8 mouse cellular contexts compared by ENCODE assay signal in genomic region chr11:49711981-49712554, GRCm38 (mm10). TPM values are rescaled to one million over a fixed set of nuclear protein-coding genes. Genes with fewer than 3 reads are reported as not detected.
A peak's percentile ranks its signal among the peaks of the same experiment; 100 is the strongest.
DNase-seq lines count a peak whose midpoint lies in the region; ATAC-seq and TF ChIP-seq lines count a peak whose summit lies in the region.

No protein-coding gene starts in this region.

- CTCF ChIA-PET in Patski (lab: Charles Lee): no interaction called here

- intact Hi-C loops in gastrocnemius, adult 2 months (cut with DNase I): loop anchor here (5.0 kb wide), 2 partner anchors 60 to 135 kb away; partner anchors contain the start of gene Mapk9

- peak overlapping the region; percentile 97 for H3K4me3 ChIP-seq in gastrocnemius, adult 2 months
- peak overlapping the region; percentile 95 for H3K4me3 ChIP-seq in embryonic facial prominence, embryonic 13.5 days
- H3K4me3 ChIP-seq in hindbrain, embryonic 11.5 days (ENCODE audit: low read depth, low read length): peak overlapping the region; percentile 98
- peak overlapping the region; percentile 100 for H3K4me3 ChIP-seq in liver, embryonic 12.5 days
- peak overlapping the region; percentile 97 for H3K4me3 ChIP-seq in midbrain, postnatal 0 days (ENCODE audit: low read depth, low read length)

- peak; percentile 53 for DNase-seq in gastrocnemius, adult 2 months
- no peak for DNase-seq in gastrocnemius, adult 18-20 months (ENCODE audit: low spot score)
- no peak for DNase-seq in Patski (ENCODE audit: low read depth, low spot score)
- peak; percentile 73 for DNase-seq in hindbrain, embryonic 11.5 days (ENCODE audit: low spot score)
- DNase-seq in midbrain, postnatal 0 days (ENCODE audit: low spot score): peak; percentile 25
- peak; percentile 84 for DNase-seq in thymus, postnatal 14 days

- WGBS in embryonic facial prominence, embryonic 13.5 days: under 1% methylated on average over 54 of the region's 70 CpGs
- WGBS in hindbrain, embryonic 11.5 days: under 1% methylated on average over 25 of the region's 70 CpGs
- WGBS in liver, embryonic 12.5 days (ENCODE audit: insufficient replicate concordance): under 1% methylated on average over 60 of the region's 70 CpGs
- 0% methylated on average over 25 of the region's 70 CpGs for WGBS in midbrain, postnatal 0 days

- no peaks in the 10 kb centered on the region for H3K9me3 ChIP-seq in embryonic facial prominence, embryonic 13.5 days
- no peaks in the 10 kb centered on the region for H3K9me3 ChIP-seq in hindbrain, embryonic 11.5 days (ENCODE audit: control insufficient read depth, low read length)
- no peaks in the 10 kb centered on the region for H3K9me3 ChIP-seq in liver, embryonic 12.5 days (replicated peaks)
- H3K9me3 ChIP-seq in midbrain, postnatal 0 days (ENCODE audit: low read length): no peaks in the 10 kb centered on the region

- peak overlapping the region; percentile 65 for H3K4me2 ChIP-seq in embryonic facial prominence, embryonic 13.5 days
- H3K4me2 ChIP-seq in hindbrain, embryonic 11.5 days (replicated peaks; ENCODE audit: low read depth, low read length): peak overlapping the region; percentile 65
- H3K4me2 ChIP-seq in liver, embryonic 12.5 days: peak overlapping the region; percentile 85
- peak overlapping the region; percentile 71 for H3K4me2 ChIP-seq in midbrain, postnatal 0 days (ENCODE audit: low read depth, low read length, poor library complexity, severe bottlenecking)

- POLR2A ChIA-PET in Patski (lab: Charles Lee): interaction anchor here (0.7 to 1.0 kb wide), 2 partner anchors 20 to 25 kb away, joined by 3 to 4 read pairs; no protein-coding TSS in a partner anchor

- peak overlapping the region; percentile 99 for H3K9ac ChIP-seq in embryonic facial prominence, embryonic 13.5 days
- H3K9ac ChIP-seq in hindbrain, embryonic 11.5 days (ENCODE audit: low read depth, low read length): peak overlapping the region; percentile 98
- H3K9ac ChIP-seq in liver, embryonic 12.5 days: peak overlapping the region; percentile 99
- H3K9ac ChIP-seq in midbrain, postnatal 0 days (replicated peaks; ENCODE audit: low read length, poor library complexity, severe bottlenecking): peak overlapping the region; percentile 90

- H3K36me3 ChIP-seq in embryonic facial prominence, embryonic 13.5 days: peaks cover 12% of the 10 kb centered on the region; the same call in 1 of the 2 replicates
- H3K36me3 ChIP-seq in hindbrain, embryonic 11.5 days (ENCODE audit: control insufficient read depth, insufficient read depth, low read length): no peaks in the 10 kb centered on the region
- H3K36me3 ChIP-seq in liver, embryonic 12.5 days: peaks cover 28% of the 10 kb centered on the region
- no peaks in the 10 kb centered on the region for H3K36me3 ChIP-seq in midbrain, postnatal 0 days (ENCODE audit: insufficient read depth, low read length)

- in situ Hi-C loops in Patski (cut with MboI; ENCODE audit: low pct_unique_long_range_greater_than_20kb): no loop called here

- H3K27me3 ChIP-seq in Patski: no peaks in the 10 kb centered on the region
- H3K27me3 ChIP-seq in embryonic facial prominence, embryonic 13.5 days: no peaks in the 10 kb centered on the region
- no peaks in the 10 kb centered on the region for H3K27me3 ChIP-seq in hindbrain, embryonic 11.5 days (ENCODE audit: control insufficient read depth, insufficient read depth, low read length)
- H3K27me3 ChIP-seq in liver, embryonic 12.5 days (replicated peaks): no peaks in the 10 kb centered on the region
- no peaks in the 10 kb centered on the region for H3K27me3 ChIP-seq in midbrain, postnatal 0 days (ENCODE audit: insufficient read depth, low read length)

- peaks cover 30% of the 10 kb centered on the region for H3K4me1 ChIP-seq in embryonic facial prominence, embryonic 13.5 days
- H3K4me1 ChIP-seq in hindbrain, embryonic 11.5 days (replicated peaks; ENCODE audit: control insufficient read depth, insufficient read depth, low read length): no peaks in the 10 kb centered on the region; the same call in 1 of the 2 replicates
- peaks cover 58% of the 10 kb centered on the region for H3K4me1 ChIP-seq in liver, embryonic 12.5 days
- 0 out of 2 replicates have a peak, but pooled peaks cover 9% of the 10 kb centered on the region for H3K4me1 ChIP-seq in midbrain, postnatal 0 days (ENCODE audit: insufficient read depth, low read length)

- ATAC-seq in Patski: peak; percentile 24
- ATAC-seq in embryonic facial prominence, embryonic 13.5 days (ENCODE audit: insufficient number of reproducible peaks, insufficient read depth, low FRiP score, low TSS enrichment, low read depth): peak; percentile 50
- ATAC-seq in hindbrain, embryonic 11.5 days (ENCODE audit: low FRiP score): peak; percentile 73
- ATAC-seq in liver, embryonic 12.5 days: peak; percentile 47
- ATAC-seq in midbrain, postnatal 0 days (ENCODE audit: low FRiP score): peak; percentile 61

- peak overlapping the region; percentile 88 for H3K27ac ChIP-seq in gastrocnemius, adult 2 months
- H3K27ac ChIP-seq in embryonic facial prominence, embryonic 13.5 days: peak overlapping the region; percentile 95
- peak overlapping the region; percentile 93 for H3K27ac ChIP-seq in hindbrain, embryonic 11.5 days (ENCODE audit: low read depth, low read length)
- peak overlapping the region; percentile 96 for H3K27ac ChIP-seq in liver, embryonic 12.5 days
- H3K27ac ChIP-seq in midbrain, postnatal 0 days (ENCODE audit: low read depth, low read length): peak overlapping the region; percentile 83

- no peak for TF ChIP-seq CTCF in gastrocnemius, adult 2 months (IDR thresholded peaks at IDR 0.05)
- no peak for TF ChIP-seq CTCF in Patski (IDR thresholded peaks at IDR 0.05)
- TF ChIP-seq CTCF in midbrain, postnatal 0 days (IDR thresholded peaks at IDR 0.05): no peak

RNA-seq across cellular contexts. Expression of gene Cnot6, which starts 0.5 kb away (rescaled TPM):
- total RNA-seq in gastrocnemius, adult 2 months (2021): 10 to 100 TPM in 1 of 2 experiments, 1 to 10 TPM in 1; 8.1 to 14.5 TPM
- 10 to 100 TPM; 10.4 to 10.7 TPM for total RNA-seq in gastrocnemius, adult 18-20 months (2021)
- 84.4 TPM for polyA plus RNA-seq in Patski (2021)
- polyA plus RNA-seq in embryonic facial prominence, embryonic 13.5 days (2015; fragmentation: Nextera tagmentation; extraction: Ambion mirVana): 69.2 and 70.0 TPM in 2 replicates
- 60.5 and 65.3 TPM in 2 replicates for polyA plus RNA-seq in hindbrain, embryonic 11.5 days (2014; fragmentation: Nextera tagmentation; extraction: Ambion mirVana)
- 40.2 and 44.7 TPM in 2 replicates for polyA plus RNA-seq in liver, embryonic 12.5 days (2016; fragmentation: Nextera tagmentation; extraction: Ambion mirVana)
- 28.9 and 53.1 TPM in 2 replicates for total RNA-seq in midbrain, postnatal 0 days (2014; rRNA removed)
- polyA plus RNA-seq in midbrain, postnatal 0 days (2015; fragmentation: Nextera tagmentation; extraction: Ambion mirVana): 21.7 and 26.9 TPM in 2 replicates

RNA-seq across cellular contexts. Expression of gene Scgb3a1, which starts 48.7 kb away (rescaled TPM):
- not detected for total RNA-seq in gastrocnemius, adult 2 months (2021)
- total RNA-seq in gastrocnemius, adult 18-20 months (2021): not detected
- not detected for polyA plus RNA-seq in Patski (2021)
- polyA plus RNA-seq in embryonic facial prominence, embryonic 13.5 days (2015; fragmentation: Nextera tagmentation; extraction: Ambion mirVana): not detected in 2 replicates
- not detected in 2 replicates for polyA plus RNA-seq in hindbrain, embryonic 11.5 days (2014; fragmentation: Nextera tagmentation; extraction: Ambion mirVana)
- polyA plus RNA-seq in liver, embryonic 12.5 days (2016; fragmentation: Nextera tagmentation; extraction: Ambion mirVana): not detected in 2 replicates
- not detected in 2 replicates for total RNA-seq in midbrain, postnatal 0 days (2014; rRNA removed)
- polyA plus RNA-seq in midbrain, postnatal 0 days (2015; fragmentation: Nextera tagmentation; extraction: Ambion mirVana): 0.59 TPM in 1 of 2 replicates, not detected in the other

Comparison
In these comparisons a context has a peak if more than half of its experiments do, and no peak if none do; other contexts are left out.
1. DNase-seq: peak in gastrocnemius, adult 2 months (single experiment), hindbrain, embryonic 11.5 days (single experiment), midbrain, postnatal 0 days (single experiment) and thymus, postnatal 14 days (single experiment); none in gastrocnemius, adult 18-20 months (single experiment) and Patski (single experiment).
2. Peak in every context shown above with its lines, with median percentiles within 50 percentile points of each other: H3K27ac ChIP-seq, H3K4me3 ChIP-seq, ATAC-seq, H3K4me2 ChIP-seq and H3K9ac ChIP-seq.